Mouse (Mus musculus): ENCODE data around the gene Zfp551. TPM values are rescaled to one million over a fixed set of nuclear protein-coding genes. Genes with fewer than 3 reads are reported as not detected.

Zfp551 gene
- total RNA-seq (2021), result 1 to 10 TPM; 3.0 to 4.8 TPM
- long read RNA-seq, experiment 1, partial matches to known transcripts, result 0 of 1 reads
- long read RNA-seq, experiment 1, other reads (novel, unspliced or antisense), result 0 of 1 reads
- long read RNA-seq, experiment 2, partial matches to known transcripts, result 0 of 2 reads
- long read RNA-seq, experiment 2, other reads (novel, unspliced or antisense), result 1 of 2 reads

DNA sequence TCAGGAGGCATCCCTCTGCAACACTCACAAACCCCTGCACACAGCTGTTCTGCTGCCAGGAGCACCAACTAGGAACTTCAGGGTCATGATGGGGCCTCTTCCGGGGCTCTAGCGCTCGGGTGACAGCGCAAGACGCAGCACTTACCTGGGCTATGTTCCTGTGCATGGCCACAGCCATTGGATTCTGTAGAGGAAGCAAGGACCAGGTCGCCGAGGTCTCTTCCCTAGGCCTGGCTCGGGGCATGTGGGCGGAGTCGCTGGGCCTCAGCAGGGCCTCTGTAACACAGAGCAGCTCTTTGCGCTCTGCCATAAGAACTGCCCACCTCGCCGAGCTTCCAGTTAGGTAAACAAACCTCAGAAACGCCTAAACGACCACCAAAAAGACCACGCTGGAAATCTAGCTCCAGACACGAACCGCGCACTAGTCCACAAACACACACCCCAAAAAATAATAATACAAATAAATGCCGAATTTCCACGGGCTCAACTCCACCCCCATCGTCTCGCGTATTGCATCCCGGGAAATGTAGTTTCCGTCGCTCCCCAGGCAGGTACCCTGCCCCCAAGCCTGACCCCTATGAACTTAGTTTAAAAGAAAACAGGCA lies at the start of gene Zfp551:
Zfp551 (minus strand) TSS at position 507 of the 605 bp plus-strand sequence.
- peak; percentile 81 for DNase-seq

DNA sequence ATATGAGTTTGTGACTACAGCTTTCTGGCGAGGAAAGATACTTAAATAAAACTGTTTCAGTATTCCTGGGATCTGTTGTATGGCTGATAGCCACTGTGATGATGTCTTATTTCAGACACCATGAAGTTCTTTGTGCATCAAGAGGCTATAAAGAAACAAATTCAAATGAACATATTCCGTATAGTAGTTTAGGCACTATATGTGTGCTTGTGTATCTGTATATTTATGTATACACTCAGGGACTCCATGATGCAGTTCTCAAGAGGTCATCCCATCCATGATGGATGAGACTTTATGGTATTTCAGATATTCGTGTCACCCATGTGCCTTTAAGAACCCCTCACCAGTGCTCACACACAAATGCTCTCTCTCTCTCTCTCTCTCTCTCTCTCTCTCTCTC lies 304 bp upstream of the Zfp551 start:
- DNase-seq, result no peak

DNA sequence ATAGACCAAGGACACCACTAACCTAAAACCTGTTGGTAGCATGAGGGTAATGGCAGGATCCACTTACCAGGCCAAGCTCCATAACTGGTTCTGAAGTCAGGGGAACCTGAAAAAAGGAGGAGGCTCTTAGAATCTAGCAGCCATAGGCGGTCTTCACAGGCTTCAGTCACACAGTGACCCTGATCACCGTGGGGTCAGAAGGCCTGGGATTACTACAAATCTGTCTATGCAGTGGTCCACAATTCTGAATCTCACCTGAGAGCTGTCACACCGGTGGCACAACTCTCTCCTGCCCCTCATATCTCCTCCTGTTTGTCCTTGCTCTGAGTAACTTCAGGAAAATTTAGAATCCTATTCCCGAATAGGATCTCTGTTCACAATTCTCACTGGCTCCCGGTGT lies 810 bp downstream of the Zfp551 start:
- DNase-seq, result peak; percentile 5

- DNase-seq, result no peak
Measured at GRCm38 (mm10) chr7:12369173-12369572, 53.4 kb downstream of the Zfp551 start, which contains the start of gene Vmn1r84. Gene Vmn1r84 (minus strand): TSS chr7:12369273.

Other genes starting within 250 kb of the Zfp551 start
- not detected for gene Vmn1r80, start 233.5 kb downstream of the Zfp551 start, total RNA-seq (2021)
- gene Vmn1r81, start 154.5 kb downstream of the Zfp551 start, total RNA-seq (2021), result not detected
- gene Vmn1r82, start 122.3 kb downstream of the Zfp551 start, total RNA-seq (2021), result not detected
- gene Vmn1r83, start 93.3 kb downstream of the Zfp551 start, total RNA-seq (2021), result not detected
- gene Vmn1r84, start 53.5 kb downstream of the Zfp551 start, total RNA-seq (2021), result not detected
- 10 to 100 TPM in 1 of 2 experiments, 1 to 10 TPM in 1; 8.8 to 16.4 TPM for gene Zfp606, start 55.5 kb upstream of the Zfp551 start, total RNA-seq (2021)
- gene 2900092C05Rik, start 89.8 kb upstream of the Zfp551 start, total RNA-seq (2021), result not detected
- under 1 TPM; under 0.01 to 0.06 TPM for gene Vmn2r53, start 186.0 kb upstream of the Zfp551 start, total RNA-seq (2021)
- not detected for gene Vmn2r54, start 217.6 kb upstream of the Zfp551 start, total RNA-seq (2021)